Mouse (Mus musculus) hindlimb bud, embryonic 11.5 days (tissue): Measurements from ENCODE around the gene C1qtnf3.

Source experiments
- DNase-seq: peaks from one replicate; pipeline ENCODE4 v3.0.0-alpha.2; 2012; ENCODE audit warnings: low read depth, low spot score; ENCODE audit errors: extremely low spot score

The C1qtnf3 gene

DNA sequence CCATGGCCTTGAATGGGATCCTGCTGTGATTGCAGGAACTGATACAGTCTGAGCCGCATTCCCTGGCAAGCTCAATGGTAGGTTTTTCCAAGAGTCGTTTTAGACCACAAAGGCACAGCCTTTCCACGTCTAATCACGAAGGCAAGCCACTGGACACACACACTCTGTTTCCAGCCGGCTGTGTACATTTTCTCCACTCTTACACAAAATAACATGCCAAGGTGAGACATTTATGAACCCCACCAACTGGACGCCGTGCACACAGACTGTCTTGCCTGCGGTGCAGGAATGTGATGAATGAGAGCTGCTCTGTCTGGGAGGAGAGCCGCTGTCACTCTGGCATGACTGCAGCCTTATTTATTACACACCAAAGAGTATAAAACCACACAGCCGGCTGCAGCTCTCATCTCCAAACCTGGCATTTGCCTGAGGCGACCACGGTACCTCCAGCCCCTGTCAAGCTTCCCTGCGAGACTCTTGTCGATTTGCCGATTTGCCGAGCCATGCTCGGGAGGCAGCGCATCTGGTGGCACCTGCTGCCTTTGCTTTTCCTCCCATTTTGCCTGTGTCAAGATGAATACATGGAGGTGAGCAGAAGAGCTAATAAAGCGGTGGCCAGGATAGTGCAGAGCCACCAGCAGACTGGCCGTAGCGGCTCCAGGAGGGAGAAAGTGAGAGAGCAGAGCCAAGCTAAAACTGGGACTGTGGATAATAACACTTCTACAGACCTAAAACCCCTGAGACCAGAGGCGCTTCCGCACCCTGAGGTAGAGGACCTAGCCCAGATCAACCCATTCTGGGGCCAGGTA lies at the start of gene C1qtnf3:
TSS of gene C1qtnf3 (plus strand) at position 382 of the 809 bp plus-strand sequence.
- no peak for DNase-seq

DNA sequence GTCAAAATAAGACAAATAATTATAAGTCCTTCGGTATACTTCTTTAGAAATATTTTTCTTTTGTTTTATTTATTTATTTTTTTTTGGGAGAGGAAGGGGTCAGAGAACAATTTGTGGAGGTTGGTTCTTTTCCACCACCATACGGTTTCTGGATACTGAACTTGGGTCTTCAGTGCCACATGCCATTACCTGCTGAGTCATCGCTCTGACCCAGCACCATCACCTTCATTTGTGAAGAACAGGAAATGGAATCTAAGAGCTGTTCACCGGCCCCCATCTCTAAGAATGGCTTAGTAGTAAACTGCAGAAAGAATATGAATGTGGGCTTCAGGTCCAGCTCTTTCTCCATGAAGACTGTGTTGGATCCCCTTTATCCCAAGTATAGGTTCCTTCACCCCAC lies 49.8 kb upstream of the C1qtnf3 start:
- DNase-seq: no peak

DNA sequence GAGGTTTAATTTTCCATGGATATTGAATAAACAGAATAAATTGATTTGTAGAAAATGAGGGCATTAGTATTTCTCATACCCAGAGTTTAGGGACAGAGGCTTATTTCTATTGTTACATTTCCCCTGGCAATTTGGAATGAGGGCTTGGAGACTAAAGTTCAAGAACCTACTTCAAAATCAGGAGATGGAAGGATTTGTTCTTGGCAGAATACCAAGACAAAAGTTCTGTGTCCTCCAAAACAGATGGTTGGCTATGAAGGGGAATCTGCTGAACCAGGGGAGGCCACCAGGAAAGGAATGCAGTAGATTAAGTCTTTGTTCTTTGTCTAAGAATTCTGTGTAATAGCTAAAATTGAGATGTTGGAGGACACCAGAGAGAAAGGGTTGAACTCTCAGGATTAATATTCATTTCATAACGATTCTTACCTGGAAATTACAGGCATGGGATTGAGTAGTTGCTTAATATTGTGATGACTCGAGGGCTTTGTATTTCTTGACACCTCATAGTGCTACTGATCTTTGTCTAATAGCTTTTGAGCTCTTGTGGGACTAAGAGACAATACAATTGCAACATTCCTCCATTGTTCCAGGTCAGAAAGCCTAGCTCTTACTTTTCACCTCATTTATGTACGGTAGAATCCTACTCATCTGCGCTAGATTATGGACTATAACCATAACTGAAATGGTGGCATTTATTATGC lies 35.4 kb upstream of the C1qtnf3 start:
- DNase-seq: no peak

DNA sequence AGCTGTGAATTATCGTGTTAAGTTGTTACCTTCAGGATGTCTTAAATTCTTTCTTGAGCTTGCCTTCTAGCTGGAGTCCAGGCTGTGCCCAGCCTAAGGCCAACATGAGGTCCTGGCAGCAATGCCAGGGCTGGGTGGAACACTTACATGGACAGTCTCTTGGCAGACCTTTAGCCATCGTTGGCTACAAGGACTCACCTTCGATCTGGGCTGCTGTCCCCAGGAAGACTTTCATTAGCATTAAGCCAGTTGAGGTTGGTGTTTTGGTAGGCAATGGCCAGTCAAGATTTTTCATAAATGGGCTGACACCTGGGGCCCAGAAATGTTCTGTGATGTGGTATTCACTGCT lies 34.8 kb upstream of the C1qtnf3 start:
- DNase-seq: no peak

DNA sequence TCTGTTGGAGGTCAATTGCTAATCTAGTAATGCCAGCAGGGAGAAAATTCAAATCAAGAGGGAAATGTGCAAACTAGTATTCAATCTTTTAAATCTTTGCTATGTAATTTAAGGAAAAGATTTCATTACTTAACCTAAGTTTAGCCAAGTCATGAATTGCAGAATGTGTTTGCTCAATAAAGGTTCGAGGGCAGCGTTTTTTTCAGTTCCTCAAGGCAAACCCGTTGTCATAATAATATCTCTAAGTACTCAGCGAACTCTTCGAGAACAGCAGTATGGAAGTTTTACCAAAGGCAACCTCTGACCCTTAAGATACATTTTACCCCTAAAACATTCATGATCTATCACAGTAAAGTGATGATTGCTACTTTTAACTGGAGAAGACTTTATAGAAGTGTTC lies 31.9 kb upstream of the C1qtnf3 start:
- DNase-seq: no peak

DNA sequence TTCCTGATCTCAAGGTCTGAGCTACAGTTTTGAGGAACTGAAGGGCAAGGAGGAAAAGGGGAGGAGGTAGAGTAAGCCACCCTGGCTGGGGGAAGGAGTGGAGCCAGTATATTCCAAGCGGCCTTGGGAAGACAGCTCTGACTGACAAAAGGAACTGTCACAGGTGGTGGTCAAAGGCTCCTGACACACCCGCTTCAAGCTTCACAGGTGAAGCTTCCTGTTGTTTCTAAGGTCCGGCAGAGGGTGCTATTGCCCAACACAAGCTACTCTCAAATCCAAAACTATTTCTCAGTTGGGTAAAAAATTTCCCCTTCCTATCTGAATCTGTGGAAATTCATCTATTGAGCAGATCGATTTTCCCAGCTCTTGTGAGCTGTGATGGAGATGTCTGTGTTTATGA lies 31.1 kb upstream of the C1qtnf3 start:
- no peak for DNase-seq

DNA sequence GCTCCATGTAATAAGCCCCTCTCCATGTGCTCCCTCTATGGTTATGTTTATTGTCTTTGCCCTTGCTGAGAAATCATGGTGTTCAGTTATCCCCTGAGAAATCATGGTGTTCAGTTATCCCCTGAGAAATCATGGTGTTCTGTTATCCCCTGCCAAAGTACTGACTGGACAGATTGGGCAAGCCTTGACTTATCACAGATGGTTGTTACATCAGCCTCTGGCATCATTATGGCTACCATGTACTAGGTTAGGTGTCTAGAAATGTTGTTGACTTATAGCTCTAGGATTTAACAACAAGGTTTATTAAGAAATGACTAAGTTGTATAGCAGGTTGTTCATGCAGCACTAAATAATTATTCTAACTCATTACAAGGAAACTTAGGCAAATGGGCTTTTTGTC lies 30.1 kb upstream of the C1qtnf3 start:
- no peak for DNase-seq

DNA sequence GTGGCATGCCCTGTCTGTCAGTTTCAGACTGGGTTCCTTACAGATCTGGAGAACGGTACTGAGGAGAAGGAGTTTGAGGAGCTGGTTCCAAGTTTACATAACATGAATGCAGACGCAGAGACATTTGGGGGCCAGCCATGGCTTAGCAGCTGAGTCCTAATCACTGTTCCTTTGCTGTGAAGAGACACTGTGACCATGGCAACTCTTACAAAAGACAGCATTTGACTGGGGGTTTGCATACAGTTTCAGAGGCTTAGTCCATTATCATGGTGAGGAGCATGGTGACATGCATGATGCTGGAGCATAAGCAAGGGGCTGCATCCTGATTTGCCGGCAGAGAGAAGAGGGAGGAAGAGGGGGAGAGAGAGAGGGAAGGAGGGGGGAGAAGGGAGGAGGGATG lies 29.6 kb upstream of the C1qtnf3 start:
- DNase-seq: no peak

DNA sequence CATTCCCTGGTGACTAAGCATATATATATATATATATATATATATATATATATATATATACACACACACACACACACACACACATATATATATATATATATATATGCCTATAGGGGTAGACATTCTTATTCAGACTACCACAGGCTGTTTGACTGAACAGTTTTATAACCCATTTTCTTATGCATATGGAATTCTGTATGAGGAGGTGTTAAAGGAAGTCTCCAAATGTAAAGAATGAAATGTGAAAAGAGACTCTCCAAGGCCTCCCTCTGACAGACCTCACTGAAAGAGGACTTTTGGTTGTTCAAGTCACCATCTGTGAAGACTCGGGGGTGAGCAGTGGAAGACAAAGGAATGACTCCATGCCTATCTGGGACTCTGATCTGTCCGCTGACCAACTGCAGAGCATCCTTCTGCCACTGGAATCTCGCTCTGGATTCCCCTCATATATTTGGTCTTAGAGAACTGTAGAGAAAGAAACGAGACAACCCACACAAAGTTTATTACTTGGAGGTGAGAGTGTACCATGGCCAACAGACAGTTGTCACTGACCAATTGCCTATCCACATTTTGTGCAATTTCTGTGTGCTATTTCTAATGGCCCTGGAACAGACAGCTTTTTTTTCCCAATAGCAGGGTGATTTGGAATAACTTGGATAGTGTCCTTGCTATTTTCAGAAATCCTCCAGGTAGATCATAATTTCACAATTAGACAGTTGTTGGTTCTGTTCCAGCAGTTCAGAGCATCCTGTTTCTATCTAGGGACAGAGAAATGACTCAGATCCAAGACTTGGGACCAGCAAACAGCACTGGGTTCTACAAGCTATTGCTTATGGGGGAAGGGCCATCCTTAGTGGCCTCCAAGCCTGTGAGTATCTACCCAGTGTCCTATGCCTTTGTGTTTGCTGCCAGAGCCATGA lies 28.8 kb upstream of the C1qtnf3 start:
- DNase-seq: no peak

DNA sequence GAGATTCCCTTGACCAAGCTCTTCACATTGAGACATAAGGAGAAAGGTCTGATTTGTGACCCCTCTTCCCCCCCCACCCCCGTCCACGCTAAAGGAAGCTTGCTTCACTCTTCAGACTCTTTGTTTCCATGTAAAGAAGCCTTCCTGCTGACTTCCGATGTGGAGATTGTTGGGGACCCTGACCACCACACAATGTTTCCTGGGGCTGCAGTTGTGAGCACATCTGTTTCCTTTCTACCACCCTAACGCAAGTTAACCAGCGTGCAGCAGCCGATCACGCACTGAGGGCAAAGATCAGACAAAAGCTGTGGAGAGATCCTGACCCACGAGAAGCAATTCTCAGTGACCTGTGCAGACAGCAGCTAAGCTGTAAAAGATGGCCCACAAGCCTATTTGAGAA lies 24.8 kb upstream of the C1qtnf3 start:
- DNase-seq: no peak

DNA sequence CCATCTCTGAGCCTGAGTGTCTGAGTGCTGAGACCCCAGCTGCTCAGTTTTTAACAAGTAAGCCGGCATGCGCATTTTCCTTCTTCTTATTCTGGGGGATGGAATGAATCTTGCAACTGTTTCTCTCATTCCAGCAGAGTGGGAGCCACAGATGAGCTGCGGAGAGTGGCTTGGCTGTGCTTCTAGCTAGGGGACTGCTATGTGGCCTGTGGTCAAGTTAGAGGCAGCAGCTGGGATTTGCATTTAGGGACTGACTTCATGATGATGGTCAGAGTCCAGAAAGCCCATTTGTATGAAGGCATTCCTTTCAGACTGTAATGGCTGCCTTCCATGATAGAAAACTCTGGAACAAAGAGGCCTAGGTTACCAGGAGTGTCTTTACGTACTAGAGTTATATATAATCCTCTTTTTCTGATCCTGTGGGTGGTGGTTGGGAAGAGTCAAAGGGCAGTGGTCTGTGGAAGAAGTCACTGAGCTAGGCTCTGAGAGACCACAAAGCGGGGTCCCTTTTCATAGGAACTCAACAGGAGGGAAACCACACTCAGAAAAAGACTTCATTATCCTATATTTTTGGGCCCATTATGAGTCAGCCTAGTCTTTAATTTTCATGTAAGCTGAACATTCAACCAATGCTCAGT lies 23.4 kb upstream of the C1qtnf3 start:
- DNase-seq: no peak

DNA sequence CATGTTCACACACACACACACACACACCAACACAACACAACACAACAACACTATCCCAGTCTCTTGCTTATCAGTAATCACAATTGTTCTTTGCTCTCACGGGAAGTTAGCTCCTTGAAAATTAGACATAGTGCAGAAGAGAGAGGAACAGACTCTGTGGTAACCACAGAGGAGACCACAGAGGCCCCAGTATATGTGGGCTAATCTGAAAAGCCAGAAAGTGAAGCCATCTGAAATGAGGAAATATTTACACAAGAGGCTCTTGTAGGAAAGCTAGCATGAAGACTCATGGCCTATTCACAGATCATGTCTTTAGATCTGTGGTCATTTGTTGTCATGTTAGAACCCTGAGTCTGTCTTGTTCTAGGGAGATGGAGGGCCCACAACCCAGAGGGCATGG lies 18.2 kb upstream of the C1qtnf3 start:
- DNase-seq: no peak

DNA sequence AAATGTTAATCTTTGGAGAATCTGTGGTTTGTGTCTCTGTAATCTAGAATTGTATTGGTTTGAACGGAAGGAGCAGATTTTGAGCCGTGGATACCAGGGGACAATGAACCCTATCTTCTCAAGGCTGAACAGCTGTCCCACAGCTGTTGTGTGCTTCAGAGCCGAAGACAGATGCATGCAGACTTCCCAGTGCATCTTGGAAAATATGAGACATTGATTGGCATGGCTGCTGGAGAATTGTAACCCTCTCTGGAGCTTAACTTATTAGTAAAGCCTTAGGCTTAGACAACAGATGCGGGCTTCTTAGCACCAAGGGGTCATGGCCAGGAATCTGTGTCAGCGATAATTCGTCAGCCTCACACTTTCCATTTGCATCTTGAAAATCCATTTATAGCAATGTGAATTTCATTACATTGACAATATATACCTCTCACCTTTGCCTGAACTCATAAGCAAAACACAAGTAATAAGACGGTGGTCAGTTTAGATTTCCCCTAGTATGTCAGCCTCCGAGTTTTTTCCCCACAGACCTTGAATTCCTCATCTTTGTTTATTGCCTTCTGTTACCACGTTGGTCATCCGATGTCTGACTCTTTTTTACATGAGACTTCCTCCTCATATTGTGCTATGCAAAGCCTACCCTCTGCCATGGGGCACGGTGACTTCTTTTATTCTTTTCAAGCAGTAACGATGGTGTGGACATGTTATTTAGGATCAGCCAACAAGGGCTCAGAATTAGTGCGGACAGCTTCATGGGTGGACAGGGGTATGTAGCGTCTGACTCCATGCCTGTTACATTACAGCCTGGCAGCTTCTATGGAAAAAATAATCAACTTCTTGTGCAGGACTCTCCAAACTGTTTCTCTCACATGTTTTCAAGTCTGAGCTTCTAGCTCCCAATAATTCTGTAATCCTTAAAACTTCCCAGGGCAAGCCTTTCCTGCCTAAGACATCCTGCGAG lies 11.7 kb upstream of the C1qtnf3 start:
- no peak for DNase-seq

DNA sequence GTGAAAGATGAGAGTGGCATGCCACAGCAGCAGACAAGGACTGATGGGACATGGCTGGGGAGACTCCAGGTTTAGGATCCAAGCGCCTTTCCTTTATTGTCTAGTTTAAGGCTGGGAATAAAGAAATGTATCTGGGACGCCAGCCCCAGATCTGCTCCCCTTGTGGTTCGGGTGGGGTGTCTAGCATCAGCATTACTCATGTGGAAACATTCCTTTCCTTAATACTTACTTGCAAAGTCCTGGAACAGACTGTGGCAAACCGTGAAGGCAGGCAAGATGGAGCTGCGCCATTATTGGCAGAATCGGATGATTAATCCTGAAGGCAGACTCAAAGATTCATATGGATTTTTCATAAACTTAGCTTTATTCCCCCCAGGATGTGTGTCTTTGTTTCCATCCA lies 10.2 kb upstream of the C1qtnf3 start:
- no peak for DNase-seq

DNA sequence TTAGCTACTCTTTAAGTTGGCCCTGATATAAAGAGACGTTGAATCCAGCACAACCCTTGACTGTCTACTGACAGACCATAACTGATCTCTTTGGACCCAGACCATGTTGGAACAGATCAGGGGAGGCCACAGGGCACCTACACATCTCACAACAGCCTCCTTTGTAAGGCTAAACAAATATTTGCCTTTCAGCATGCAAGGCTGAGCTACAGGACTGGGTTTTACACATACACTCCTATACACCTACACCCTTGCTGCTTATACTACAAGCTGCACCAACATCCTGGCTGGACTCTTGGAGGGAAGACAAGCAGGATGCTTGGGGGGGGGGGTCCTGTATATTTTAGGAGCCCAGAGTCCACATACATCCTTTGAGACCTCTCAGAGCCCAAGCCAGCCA lies 4.3 kb upstream of the C1qtnf3 start:
- DNase-seq: no peak

DNA sequence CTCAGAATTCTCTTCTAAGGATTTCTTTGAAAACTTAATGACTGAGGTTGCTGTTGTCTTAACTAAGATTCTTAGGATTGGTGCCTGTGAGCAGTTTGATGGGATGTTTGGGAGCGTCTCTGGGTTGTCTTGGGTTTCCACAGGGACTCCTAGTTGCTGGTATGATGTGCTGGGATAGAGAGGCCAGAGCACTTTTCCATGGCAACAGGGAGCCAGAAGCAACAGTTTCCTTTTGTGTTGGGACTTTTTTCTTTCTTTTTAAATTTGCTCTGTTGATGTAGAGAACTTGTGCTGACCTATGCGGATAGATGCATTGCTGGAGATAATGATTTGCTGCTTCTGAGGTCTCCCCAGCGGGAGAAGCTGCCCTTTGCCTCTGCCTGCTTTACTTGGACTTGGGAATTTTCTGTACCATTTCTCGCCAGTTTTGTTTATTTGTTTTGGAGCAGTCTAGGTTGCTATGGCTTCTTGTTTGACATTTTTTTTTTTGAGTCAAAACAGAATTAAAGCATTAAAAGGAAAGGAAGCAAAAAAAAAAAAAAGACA lies 701 bp downstream of the C1qtnf3 start:
- DNase-seq: no peak

DNA sequence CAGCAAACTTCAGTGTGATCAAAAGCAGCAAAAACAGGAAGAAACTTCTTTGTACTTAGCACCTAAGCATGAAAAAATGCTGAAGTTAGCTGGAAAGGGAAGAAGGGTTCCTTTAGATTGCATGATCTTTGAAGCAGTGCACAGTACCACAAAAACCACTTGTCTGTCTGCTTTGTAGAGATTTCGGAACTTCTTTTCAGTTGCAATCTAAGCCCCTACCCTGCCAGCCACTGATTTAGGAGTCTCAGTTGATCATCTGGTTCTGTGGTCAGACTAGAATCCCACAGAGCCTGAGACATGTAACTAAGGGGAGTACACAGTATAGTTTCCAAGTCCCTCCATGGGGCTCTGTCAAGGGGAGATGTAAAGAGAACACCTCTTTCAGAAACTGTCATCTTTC lies 1.3 kb downstream of the C1qtnf3 start:
- no peak for DNase-seq

DNA sequence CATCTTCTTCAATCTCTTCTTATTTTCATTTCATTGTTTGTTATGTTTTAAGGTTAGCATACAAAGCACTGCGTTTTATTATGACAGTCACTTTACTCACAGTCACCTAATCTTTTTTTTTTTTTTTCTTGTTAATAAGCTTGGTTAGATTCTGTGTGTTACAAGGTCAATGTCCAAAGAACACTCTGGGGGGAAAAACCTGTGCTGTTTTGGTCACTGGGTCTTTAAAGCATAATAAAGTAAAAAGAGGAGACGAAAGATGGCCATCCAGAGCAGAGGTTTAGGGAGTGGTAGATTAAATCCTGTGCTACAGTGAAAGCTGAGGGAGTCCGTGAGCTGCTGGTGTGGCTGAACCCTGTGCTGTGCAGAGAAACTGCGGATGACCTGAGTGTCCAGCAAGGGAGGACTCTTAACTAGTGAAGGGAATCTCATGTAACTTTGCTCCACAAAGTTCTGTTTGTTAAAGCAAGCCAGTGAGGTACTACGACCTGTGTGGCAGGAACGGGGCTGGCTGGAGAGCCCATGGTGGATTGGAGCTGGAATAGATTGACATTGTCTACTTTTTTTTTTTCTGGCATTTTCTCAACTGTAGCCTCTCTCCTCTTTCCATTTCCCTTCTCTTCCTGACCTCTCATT lies 2.4 kb downstream of the C1qtnf3 start:
- DNase-seq: no peak

DNA sequence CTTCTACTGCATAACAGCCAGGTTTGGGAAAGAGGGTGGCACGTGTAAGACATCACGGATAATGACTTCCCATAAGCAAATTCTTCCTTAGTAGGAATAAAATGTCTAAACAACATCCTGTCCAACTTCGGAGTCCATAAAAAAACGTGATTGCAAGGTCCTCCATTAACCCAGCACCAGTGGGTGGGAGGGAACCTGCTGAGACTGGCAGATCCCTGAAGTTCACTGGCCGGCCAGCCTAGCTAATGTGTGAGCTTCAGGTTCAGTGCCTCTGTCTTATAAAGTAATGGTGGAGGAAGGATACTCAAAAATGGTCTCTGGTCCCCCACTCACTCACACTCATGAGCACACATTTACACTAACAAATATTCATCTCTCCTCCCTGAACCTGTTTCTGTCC lies 3.0 kb downstream of the C1qtnf3 start:
- no peak for DNase-seq
